Mouse (Mus musculus) small intestine, adult 2 months (tissue): Measurements from ENCODE around the gene Wdr63.

Experiments used
- CTCF ChIP-seq: fragments of 200-500 bp; IDR thresholded peaks from 2 replicates; pipeline ENCODE4 v1.5.1; 2012; ENCODE audit warnings: low read depth, mild to moderate bottlenecking, control low read depth, inconsistent platforms, low read length, moderate library complexity, mixed read lengths; ENCODE audit not compliant: insufficient replicate concordance, insufficient read length; ENCODE audit errors: extremely low read depth
- POLR2A ChIP-seq: fragments of 200-500 bp; IDR thresholded peaks from 2 replicates; pipeline ENCODE4 v1.6.1; 2012; ENCODE audit warnings: low read depth, mild to moderate bottlenecking, control low read depth, inconsistent platforms, low read length, moderate library complexity

DNA sequence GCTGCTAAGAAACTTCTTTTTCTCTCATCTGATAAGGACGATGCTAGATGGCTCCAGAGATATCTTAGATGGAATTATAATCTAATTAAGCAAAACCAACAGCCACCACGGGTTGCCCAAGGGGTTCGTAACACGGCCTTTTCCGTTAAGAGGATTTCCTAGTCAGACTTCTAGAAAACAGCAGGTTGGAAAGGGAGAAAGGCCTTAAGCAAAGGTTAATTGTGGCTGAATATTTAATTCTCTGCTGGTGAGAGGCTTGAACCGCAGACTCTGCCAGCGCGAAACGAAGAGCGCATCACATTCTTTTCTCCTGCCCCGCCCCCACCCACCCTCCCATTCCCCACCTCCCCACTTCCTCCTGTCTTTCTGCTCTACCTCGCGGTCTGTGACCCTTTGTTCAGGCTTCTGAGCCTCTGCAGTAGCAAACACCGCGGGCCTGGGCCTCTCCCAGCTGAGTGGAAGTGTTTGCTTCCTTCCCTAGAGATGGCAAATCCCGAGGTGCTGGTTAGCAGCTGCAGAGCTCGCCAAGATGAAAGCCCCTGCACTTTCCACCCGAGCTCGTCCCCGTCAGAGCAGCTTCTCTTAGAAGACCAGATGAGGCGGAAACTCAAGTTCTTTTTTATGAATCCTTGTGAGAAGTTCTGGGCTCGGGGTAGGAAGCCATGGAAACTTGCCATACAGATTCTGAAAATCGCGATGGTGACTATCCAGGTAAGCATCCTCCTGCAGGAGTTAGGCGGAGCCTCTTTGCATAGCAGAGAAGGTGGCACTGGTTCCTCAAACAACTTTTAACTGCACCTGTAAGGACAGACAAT, 13.6 kb upstream of the Wdr63 start:
- no peak for TF ChIP-seq POLR2A
- no peak for TF ChIP-seq CTCF
